In genomic region chr5:113139064-113139726, GRCm38 (mm10) we compare ENCODE assay signal across 9 mouse cellular contexts. TPM values are rescaled to one million over a fixed set of nuclear protein-coding genes. Genes with fewer than 3 reads are reported as not detected.
A peak's percentile ranks its signal among the peaks of the same experiment; 100 is the strongest.
DNase-seq lines count a peak whose midpoint lies in the region; ATAC-seq and TF ChIP-seq lines count a peak whose summit lies in the region.
"Had no signal": no experiment of that assay in that cellular context is flagged by ENCODE, and none has a peak within 500 bp of the region (broad histone marks: within the 10 kb centered on the region; RNA-seq: fewer than 3 reads in every experiment).

No protein-coding gene starts in this region.

- no peak for DNase-seq in heart, adult 9 months (ENCODE audit: low spot score in 2 of 2)
- no peak for DNase-seq in Patski (ENCODE audit: low read depth, low spot score)
- no peak for DNase-seq in hindbrain, embryonic 10.5 days (ENCODE audit: low spot score)
- DNase-seq in spleen, postnatal 4 days (ENCODE audit: low spot score in 2 of 2): no peak
- DNase-seq in testis, postnatal 10 days (ENCODE audit: low spot score): no peak

- H3K36me3 ChIP-seq in heart, embryonic 13.5 days: peaks cover 4% of the 10 kb centered on the region
- H3K36me3 ChIP-seq in hindbrain, embryonic 10.5 days: no peaks in the 10 kb centered on the region
- no peaks in the 10 kb centered on the region for H3K36me3 ChIP-seq in macrophage (ENCODE audit: inconsistent target)

- H3K27me3 ChIP-seq in heart, embryonic 13.5 days (replicated peaks): no peaks in the 10 kb centered on the region
- no peaks in the 10 kb centered on the region for H3K27me3 ChIP-seq in Patski
- H3K27me3 ChIP-seq in hindbrain, embryonic 10.5 days (ENCODE audit: insufficient read depth, poor library complexity, severe bottlenecking): peaks cover 51% of the 10 kb centered on the region
- H3K27me3 ChIP-seq: CH12.LX had no signal

- CTCF ChIA-PET in Patski (lab: Charles Lee): interaction anchor here (1.3 to 3.3 kb wide), 4 partner anchors 11 to 40 kb away, joined by 3 to 17 read pairs (median 10); no protein-coding TSS in a partner anchor

- peak overlapping the region; percentile 98 for H3K27ac ChIP-seq in heart, embryonic 13.5 days (replicated peaks)
- peak overlapping the region; percentile 74 for H3K27ac ChIP-seq in hindbrain, embryonic 10.5 days
- H3K27ac ChIP-seq in macrophage: no peak overlapping the region

- POLR2A ChIA-PET in Patski (lab: Charles Lee): no interaction called here

- H3K79me2 ChIP-seq in macrophage (ENCODE audit: inconsistent target): peaks cover 8% of the 10 kb centered on the region; the same call in 1 of the 2 replicates

- peak overlapping the region; percentile 86 for H3K4me2 ChIP-seq in heart, embryonic 13.5 days

- peak overlapping the region; percentile 92 for H3K9ac ChIP-seq in heart, embryonic 13.5 days

- 0 out of 2 replicates have a peak, but pooled peaks have one; percentile 2 for ATAC-seq in heart, embryonic 13.5 days (ENCODE audit: extremely low read depth, insufficient number of reproducible peaks, low FRiP score, low TSS enrichment)
- ATAC-seq in Patski: peak; percentile 53
- ATAC-seq in megakaryocyte-erythroid progenitor cell, adult 5-6 weeks (replicated peaks; ENCODE audit: low FRiP score, low TSS enrichment, poor library complexity, severe bottlenecking): no peak

- H3K4me3 ChIP-seq in heart, embryonic 13.5 days: peak overlapping the region; percentile 72
- peak overlapping the region; percentile 54 for H3K4me3 ChIP-seq in hindbrain, embryonic 10.5 days
- H3K4me3 ChIP-seq in macrophage (ENCODE audit: inconsistent target): peak overlapping the region; percentile 30; the same call in 1 of the 2 replicates

- no peak for TF ChIP-seq CTCF in Patski (IDR thresholded peaks at IDR 0.05)

- in situ Hi-C loops in Patski (cut with MboI; ENCODE audit: low pct_unique_long_range_greater_than_20kb): no loop called here

- peaks cover 55% of the 10 kb centered on the region for H3K4me1 ChIP-seq in heart, embryonic 13.5 days
- H3K4me1 ChIP-seq in hindbrain, embryonic 10.5 days (replicated peaks): peaks cover 51% of the 10 kb centered on the region

- H3K9me3 ChIP-seq in heart, embryonic 13.5 days: peaks cover 4% of the 10 kb centered on the region; the same call in 1 of the 2 replicates
- no peaks in the 10 kb centered on the region for H3K9me3 ChIP-seq in hindbrain, embryonic 10.5 days

- 58% methylated on average over 7 of the region's 7 CpGs for WGBS in heart, embryonic 13.5 days
- 64% methylated on average over 7 of the region's 7 CpGs for WGBS in hindbrain, embryonic 10.5 days
- 82% methylated on average over 7 of the region's 7 CpGs for WGBS in macrophage (ENCODE audit: missing documents)

RNA-seq across cellular contexts. Expression of gene Crybb3, which starts 57.8 kb away (rescaled TPM):
- 0.86 and 0.93 TPM in 2 replicates for polyA plus RNA-seq in heart, embryonic 13.5 days (2015; fragmentation: Nextera tagmentation; extraction: Ambion mirVana)
- polyA plus RNA-seq in Patski (2021): 1.1 TPM
- polyA plus RNA-seq in hindbrain, embryonic 10.5 days (2016; fragmentation: Nextera tagmentation; extraction: Ambion mirVana): 0.25 and 0.50 TPM in 2 replicates
- 1 to 10 TPM in 1 of 26 experiments, not detected in 25; 3.9 TPM for total RNA-seq in macrophage (2018; cell fraction: chromatin; rRNA removed)
- total RNA-seq in macrophage (2018; cell fraction: cytosol; rRNA removed): not detected
- 1 to 10 TPM in 1 of 26 experiments, under 1 TPM in 1, not detected in 24; 0.80 to 3.0 TPM for total RNA-seq in macrophage (2018; cell fraction: nucleus; rRNA removed)
- not detected in 3 replicates for polyA plus RNA-seq in macrophage (2018)
- total RNA-seq in megakaryocyte-erythroid progenitor cell, adult 5-6 weeks (2014; fragmentation: Nextera tagmentation): not detected in 2 replicates
- not detected in 2 replicates for total RNA-seq in megakaryocyte-erythroid progenitor cell, adult 5-6 weeks (2017)
- total RNA-seq: CH12.LX had no signal
